ENCODE assay signal across 13 mouse cellular contexts in genomic region chr13:54855333-54856238, GRCm38 (mm10).
DNase-seq lines count a peak whose midpoint lies in the region; ATAC-seq lines count a peak whose summit lies in the region.
"Had no signal": no experiment of that assay in that cellular context is flagged by ENCODE, and none has a peak within 500 bp of the region (broad histone marks: within the 10 kb centered on the region; RNA-seq: fewer than 3 reads in every experiment).

No protein-coding gene starts in this region.

- no peak overlapping the region for H3K4me2 ChIP-seq in forebrain, embryonic 15.5 days (replicated peaks)
- no peak overlapping the region for H3K4me2 ChIP-seq in lung, embryonic 16.5 days (ENCODE audit: low read depth, low read length)
- no peak overlapping the region for H3K4me2 ChIP-seq in forebrain, embryonic 16.5 days (ENCODE audit: low read length)
- H3K4me2 ChIP-seq: limb, embryonic 15.5 days; lung, embryonic 14.5 days had no signal

- DNase-seq in forebrain, embryonic 10.5 days (ENCODE audit: extremely low spot score, low spot score), result no peak
- no peak for DNase-seq in lung, postnatal 25 days (ENCODE audit: low spot score)
- DNase-seq in brain, adult 2 months (ENCODE audit: low read depth, low spot score), result peak; percentile 74
- no peak for DNase-seq in spleen, adult 18-20 months
- DNase-seq: heart, postnatal 4 days; layer of hippocampus, postnatal 36 days; lung, embryonic 14.5 days; thymus, postnatal 25 days had no signal

- no peak overlapping the region for H3K4me3 ChIP-seq in forebrain, embryonic 15.5 days
- H3K4me3 ChIP-seq in forebrain, embryonic 10.5 days, result no peak overlapping the region
- no peak overlapping the region for H3K4me3 ChIP-seq in lung, embryonic 16.5 days (ENCODE audit: low read length)
- no peak overlapping the region for H3K4me3 ChIP-seq in forebrain, embryonic 16.5 days (replicated peaks; ENCODE audit: low read length)
- H3K4me3 ChIP-seq: limb, embryonic 15.5 days had no signal

- H3K9me3 ChIP-seq in forebrain, embryonic 15.5 days, result no peaks in the 10 kb centered on the region
- H3K9me3 ChIP-seq in forebrain, embryonic 10.5 days, result no peaks in the 10 kb centered on the region
- H3K9me3 ChIP-seq in lung, embryonic 16.5 days (ENCODE audit: control insufficient read depth, low read length), result no peaks in the 10 kb centered on the region
- no peaks in the 10 kb centered on the region for H3K9me3 ChIP-seq in forebrain, embryonic 16.5 days (ENCODE audit: control insufficient read depth, low read length)
- H3K9me3 ChIP-seq: limb, embryonic 15.5 days had no signal

- peak overlapping the region; percentile 41; the same call in 1 of the 2 replicates for H3K27ac ChIP-seq in forebrain, embryonic 15.5 days (replicated peaks)
- no peak overlapping the region for H3K27ac ChIP-seq in forebrain, embryonic 10.5 days
- no peak overlapping the region for H3K27ac ChIP-seq in lung, embryonic 16.5 days (ENCODE audit: low read length)
- peak overlapping the region; percentile 21; the same call in 1 of the 2 replicates for H3K27ac ChIP-seq in forebrain, embryonic 16.5 days (ENCODE audit: low read length)
- H3K27ac ChIP-seq: limb, embryonic 15.5 days had no signal

- no peaks in the 10 kb centered on the region for H3K36me3 ChIP-seq in forebrain, embryonic 15.5 days
- H3K36me3 ChIP-seq in forebrain, embryonic 10.5 days (replicated peaks), result no peaks in the 10 kb centered on the region
- H3K36me3 ChIP-seq in lung, embryonic 16.5 days (ENCODE audit: control insufficient read depth, insufficient read depth, low read length), result no peaks in the 10 kb centered on the region
- no peaks in the 10 kb centered on the region for H3K36me3 ChIP-seq in forebrain, embryonic 16.5 days (ENCODE audit: control insufficient read depth, insufficient read depth)
- H3K36me3 ChIP-seq: limb, embryonic 15.5 days had no signal

- ATAC-seq in forebrain, embryonic 15.5 days (replicated peaks), result peak; percentile 53; the same call in 1 of the 2 replicates
- ATAC-seq in lung, embryonic 16.5 days (ENCODE audit: low read depth), result 0 out of 2 replicates have a peak, but pooled peaks have one; percentile 43
- peak; percentile 67 for ATAC-seq in forebrain, embryonic 16.5 days
- no peak for ATAC-seq in megakaryocyte progenitor cell, adult 5-6 weeks (replicated peaks; ENCODE audit: poor library complexity)

- H3K27me3 ChIP-seq in forebrain, embryonic 15.5 days, result no peaks in the 10 kb centered on the region
- peaks cover 30% of the 10 kb centered on the region for H3K27me3 ChIP-seq in forebrain, embryonic 10.5 days (ENCODE audit: poor library complexity, severe bottlenecking)
- H3K27me3 ChIP-seq in lung, embryonic 16.5 days (ENCODE audit: control insufficient read depth, insufficient read depth, low read depth, low read length), result no peaks in the 10 kb centered on the region
- no peaks in the 10 kb centered on the region for H3K27me3 ChIP-seq in forebrain, embryonic 16.5 days (replicated peaks; ENCODE audit: control insufficient read depth, insufficient read depth, low read length)
- H3K27me3 ChIP-seq: limb, embryonic 15.5 days had no signal

- WGBS in forebrain, embryonic 15.5 days, result 29% methylated on average over 14 of the region's 14 CpGs
- 44% methylated on average over 14 of the region's 14 CpGs for WGBS in forebrain, embryonic 10.5 days
- 39% methylated on average over 14 of the region's 14 CpGs for WGBS in lung, embryonic 16.5 days
- 29% methylated on average over 14 of the region's 14 CpGs for WGBS in forebrain, embryonic 16.5 days

- H3K9ac ChIP-seq in forebrain, embryonic 15.5 days (replicated peaks), result no peak overlapping the region
- H3K9ac ChIP-seq in lung, embryonic 16.5 days (ENCODE audit: low read length), result no peak overlapping the region
- no peak overlapping the region for H3K9ac ChIP-seq in forebrain, embryonic 16.5 days (replicated peaks; ENCODE audit: low read depth, low read length)
- H3K9ac ChIP-seq: limb, embryonic 15.5 days; lung, embryonic 14.5 days had no signal

- H3K4me1 ChIP-seq in forebrain, embryonic 15.5 days, result peaks cover 20% of the 10 kb centered on the region
- peaks cover 16% of the 10 kb centered on the region for H3K4me1 ChIP-seq in forebrain, embryonic 10.5 days
- H3K4me1 ChIP-seq in lung, embryonic 16.5 days (replicated peaks; ENCODE audit: control insufficient read depth, insufficient read depth, low read length), result no peaks in the 10 kb centered on the region
- H3K4me1 ChIP-seq in forebrain, embryonic 16.5 days (replicated peaks; ENCODE audit: control insufficient read depth, insufficient read depth, low read length), result peaks cover 15% of the 10 kb centered on the region
- H3K4me1 ChIP-seq: limb, embryonic 15.5 days had no signal

Comparison
In these comparisons a context has a peak if more than half of its experiments do, and no peak if none do; other contexts are left out.
1. H3K27ac ChIP-seq: peak in forebrain, embryonic 15.5 days (single experiment) and forebrain, embryonic 16.5 days (single experiment); none in forebrain, embryonic 10.5 days (single experiment) and lung, embryonic 16.5 days (single experiment).